Mouse (Mus musculus) lung, postnatal 0 days (tissue): ENCODE measurements around the gene Hexim2.

ENCODE experiments used
- CTCF ChIP-seq: IDR thresholded peaks from 2 replicates; pipeline ENCODE4 v1.5.1; 2016; ENCODE audit warnings: antibody characterized with exemption, mild to moderate bottlenecking
- EP300 ChIP-seq: IDR thresholded peaks from 2 replicates; pipeline ENCODE4 v1.6.1; 2016; ENCODE audit warnings: antibody characterized with exemption, mild to moderate bottlenecking, control low read depth

GRCm38 (mm10) chr11:103116008-103116818, 16.0 kb upstream of the Hexim2 start, which contains the start of gene Hexim1:
- TF ChIP-seq CTCF (no peak), EP300 (no peak)
